Mouse (Mus musculus): Measurements from ENCODE around the gene 4931408C20Rik.

The 4931408C20Rik gene

GRCm38 (mm10) chr1:26686842-26687760 lies at the start of gene 4931408C20Rik:
TSS of gene 4931408C20Rik (minus strand) at chr1:26687460.
- DNase-seq (ENCODE audit: low spot score), result peak; percentile 8

GRCm38 (mm10) chr1:26687926-26688325 lies 666 bp upstream of the 4931408C20Rik start:
- DNase-seq (ENCODE audit: low spot score), result no peak

- DNase-seq (ENCODE audit: low spot score), result no peak
Measured at GRCm38 (mm10) chr1:26685952-26686693, 1.1 kb downstream of the 4931408C20Rik start.

- DNase-seq (ENCODE audit: low spot score), result no peak
Measured at GRCm38 (mm10) chr1:26685383-26685782, 1.9 kb downstream of the 4931408C20Rik start.

- no peak for DNase-seq (ENCODE audit: low spot score)
Measured at GRCm38 (mm10) chr1:26649704-26650388, 37.4 kb downstream of the 4931408C20Rik start.

GRCm38 (mm10) chr1:26636051-26636450 lies 51.2 kb downstream of the 4931408C20Rik start:
- no peak for DNase-seq (ENCODE audit: low spot score)

All from ovary, postnatal 36 days (tissue).